Mouse (Mus musculus): ENCODE data around the gene Nprl2.

Nprl2 gene

DNA sequence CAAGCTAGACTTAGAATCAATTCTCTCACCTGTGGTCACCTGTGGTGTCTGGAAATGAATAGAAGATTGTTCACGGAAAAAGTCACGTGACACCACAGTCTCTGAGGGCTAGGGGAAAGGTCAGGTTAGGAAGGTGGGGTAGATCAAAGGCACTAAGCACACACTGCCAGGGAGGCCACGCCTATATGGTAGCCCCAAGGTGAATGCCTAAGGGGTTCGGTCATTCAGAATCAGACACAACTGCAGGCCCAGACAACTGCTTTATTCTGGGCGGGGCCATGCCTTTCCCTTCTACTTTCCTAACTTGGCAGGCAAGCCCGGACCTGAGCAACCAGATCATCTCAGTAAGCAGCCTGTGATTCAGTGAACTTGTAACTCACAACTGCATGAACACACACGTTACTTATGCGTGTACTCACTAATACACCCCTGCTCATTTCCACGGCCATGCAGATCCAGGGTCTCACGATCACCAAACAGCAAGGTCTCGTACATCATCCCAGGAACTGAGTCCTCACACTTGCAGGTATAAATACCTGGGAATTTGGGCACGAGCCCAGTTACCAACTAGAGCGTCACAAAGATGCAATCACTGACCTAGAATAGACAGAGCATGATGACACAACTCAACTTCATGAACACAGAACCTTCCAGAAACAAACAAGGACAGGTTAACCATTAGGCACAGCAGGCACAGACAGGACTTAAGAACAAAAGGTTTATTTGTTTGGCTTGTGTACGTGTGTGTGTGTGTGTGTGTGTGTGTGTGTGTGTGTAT, 33.7 kb downstream of the Nprl2 start:
- intact Hi-C loops (cut with DNase I): no loop called here

GRCm38 (mm10) chr9:107576357-107577107, 34.5 kb downstream of the Nprl2 start, which contains the start of gene Hyal1:
TSS of gene Hyal1 (plus strand) at chr9:107576927.
- intact Hi-C loops (cut with DNase I): no loop called here

DNA sequence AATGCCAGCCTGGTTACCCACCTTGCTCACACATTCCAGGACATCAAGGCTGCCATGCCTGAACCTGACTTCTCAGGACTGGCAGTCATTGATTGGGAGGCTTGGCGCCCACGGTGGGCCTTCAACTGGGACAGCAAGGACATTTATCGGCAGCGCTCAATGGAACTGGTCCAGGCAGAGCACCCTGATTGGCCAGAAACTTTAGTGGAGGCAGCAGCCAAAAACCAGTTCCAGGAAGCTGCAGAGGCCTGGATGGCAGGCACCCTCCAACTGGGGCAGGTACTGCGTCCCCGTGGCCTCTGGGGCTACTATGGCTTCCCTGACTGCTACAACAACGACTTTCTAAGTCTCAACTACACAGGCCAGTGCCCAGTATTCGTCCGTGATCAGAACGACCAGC, 35.8 kb downstream of the Nprl2 start:
- intact Hi-C loops (cut with DNase I): no loop called here

DNA sequence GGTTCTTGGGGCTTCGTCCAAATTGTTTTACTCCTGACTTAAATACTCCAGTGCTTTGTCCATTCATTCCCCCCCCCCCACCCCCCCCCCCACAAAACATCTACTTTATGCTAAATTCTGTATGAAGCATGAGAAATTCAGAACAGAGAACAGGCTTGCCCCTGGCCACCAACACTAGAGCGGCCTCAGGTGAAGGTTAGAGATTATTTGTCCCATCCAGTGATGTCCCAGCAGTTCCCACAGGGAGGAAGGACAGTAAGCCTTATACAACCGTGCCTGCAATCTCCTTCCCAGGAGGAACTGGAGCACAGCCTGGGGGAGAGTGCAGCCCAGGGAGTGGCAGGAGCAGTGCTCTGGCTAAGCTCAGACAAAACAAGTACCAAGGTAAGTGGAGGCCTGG, 36.6 kb downstream of the Nprl2 start, which contains the start of gene Naa80:
Gene Naa80 (plus strand): TSS at position 301 of the 400 bp plus-strand sequence.
- intact Hi-C loops (cut with DNase I): no loop called here

- intact Hi-C loops (cut with DNase I): no loop called here
Measured at GRCm38 (mm10) chr9:107579023-107579900, 37.2 kb downstream of the Nprl2 start.

DNA sequence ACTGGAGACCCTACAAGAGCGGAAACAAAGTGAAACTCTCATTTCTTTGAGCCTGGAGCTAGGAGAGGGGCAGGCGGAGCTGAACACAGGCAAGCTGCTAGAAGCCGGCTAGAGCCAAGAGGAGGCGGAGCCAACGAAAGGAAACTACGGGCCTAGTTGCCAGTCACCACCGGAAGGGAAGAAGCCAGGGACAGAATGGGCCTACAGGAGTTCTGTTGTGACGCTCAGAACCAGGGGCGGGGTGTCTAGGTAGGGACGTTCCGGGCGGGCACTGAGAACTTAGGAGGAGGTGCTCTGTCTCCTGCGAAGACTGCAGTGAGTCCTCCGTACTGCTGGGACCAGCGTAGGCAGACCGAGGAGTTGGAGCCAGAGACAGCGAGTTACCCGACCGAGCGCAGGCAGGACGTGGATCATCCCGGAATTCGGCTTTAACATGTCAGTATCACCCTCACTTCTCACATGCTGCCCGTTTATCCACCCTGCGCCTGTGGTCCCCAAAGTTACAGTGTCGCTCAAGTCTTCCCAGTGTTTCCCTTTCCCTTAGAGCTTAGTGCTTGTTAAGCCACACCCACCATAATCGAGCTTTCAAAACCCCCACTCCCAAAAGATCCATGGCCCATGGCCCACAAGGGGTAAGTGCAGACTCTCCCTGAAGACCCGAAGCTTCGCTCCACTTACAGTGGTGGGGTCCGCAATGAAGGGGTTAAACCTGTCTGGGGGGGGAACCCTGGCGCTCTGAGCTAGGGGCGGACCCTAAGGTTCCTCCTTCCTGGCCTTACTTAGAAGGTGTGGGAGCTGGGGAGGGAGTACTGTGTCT, 38.7 kb downstream of the Nprl2 start, which contains the start of gene Hyal3:
Gene Hyal3 (plus strand): TSS at position 318 of the 817 bp plus-strand sequence.
- intact Hi-C loops (cut with DNase I): no loop called here

DNA sequence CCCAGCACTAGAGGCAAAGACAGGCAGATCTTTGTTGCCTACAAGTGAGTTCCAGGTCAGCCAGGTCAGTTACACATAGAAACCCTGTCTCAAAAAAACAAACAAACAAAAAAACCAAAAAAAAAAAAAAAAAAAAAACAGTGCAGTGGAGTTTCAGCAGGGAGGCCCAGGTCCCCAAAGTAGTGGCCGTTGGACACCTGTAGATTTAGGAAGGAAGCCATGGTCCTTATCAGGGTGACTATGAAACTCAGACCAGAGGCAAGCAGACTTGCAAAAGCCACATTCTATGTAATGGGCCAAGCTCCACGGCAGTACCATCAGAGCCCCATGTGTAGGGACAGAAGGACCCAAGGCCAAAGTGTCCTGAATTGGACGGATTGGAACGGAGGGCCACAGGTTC, 39.6 kb downstream of the Nprl2 start:
- intact Hi-C loops (cut with DNase I): no loop called here

- intact Hi-C loops (cut with DNase I): no loop called here
Measured at GRCm38 (mm10) chr9:107582509-107583062, 40.6 kb downstream of the Nprl2 start.

GRCm38 (mm10) chr9:107583174-107583573, 41.1 kb downstream of the Nprl2 start:
- intact Hi-C loops (cut with DNase I): no loop called here

- intact Hi-C loops (cut with DNase I): no loop called here
Measured at GRCm38 (mm10) chr9:107586504-107586903, 44.5 kb downstream of the Nprl2 start.

DNA sequence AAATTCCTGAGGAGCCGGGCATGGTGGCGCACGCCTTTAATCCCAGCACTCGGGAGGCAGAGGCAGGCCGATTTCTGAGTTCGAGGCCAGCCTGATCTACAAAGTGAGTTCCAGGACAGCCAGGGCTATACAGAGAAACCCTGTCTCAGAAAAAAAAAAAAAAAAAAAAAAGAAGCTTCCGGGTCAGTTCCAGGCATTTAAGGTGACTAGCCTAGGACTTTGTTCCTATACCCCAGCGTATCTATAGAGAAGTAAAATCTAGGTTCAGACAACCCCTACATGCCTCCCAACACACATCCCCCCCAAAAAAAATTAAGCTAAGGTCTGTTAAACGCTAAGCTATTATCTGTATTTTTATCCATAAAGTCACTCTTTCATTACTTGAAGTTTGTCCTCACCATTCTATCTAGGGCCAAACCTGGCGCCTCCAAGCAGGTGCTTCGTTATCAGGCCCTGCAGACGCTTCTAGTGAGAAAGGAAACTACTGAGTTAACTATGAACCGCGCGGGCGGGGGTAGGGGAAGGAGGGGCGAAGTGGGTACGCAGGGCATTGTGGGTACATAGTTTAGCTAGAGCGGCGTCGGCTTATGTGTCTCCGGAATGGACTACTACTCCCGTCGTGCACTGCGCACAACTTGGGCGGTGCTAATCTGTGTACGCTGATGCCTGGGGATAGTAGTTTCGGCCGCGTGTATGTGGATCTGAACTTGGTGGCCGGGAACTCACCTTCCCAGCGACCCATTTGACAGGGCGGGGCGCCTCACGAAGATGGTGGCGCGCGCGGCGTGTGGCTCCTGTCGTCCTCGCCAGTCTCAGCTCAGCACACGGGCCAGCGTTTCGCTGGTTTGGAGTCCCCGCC, 45.2 kb downstream of the Nprl2 start, which contains the start of gene Ifrd2:
Gene Ifrd2 (plus strand): TSS at position 669 of the 859 bp plus-strand sequence.
- intact Hi-C loops (cut with DNase I): no loop called here

DNA sequence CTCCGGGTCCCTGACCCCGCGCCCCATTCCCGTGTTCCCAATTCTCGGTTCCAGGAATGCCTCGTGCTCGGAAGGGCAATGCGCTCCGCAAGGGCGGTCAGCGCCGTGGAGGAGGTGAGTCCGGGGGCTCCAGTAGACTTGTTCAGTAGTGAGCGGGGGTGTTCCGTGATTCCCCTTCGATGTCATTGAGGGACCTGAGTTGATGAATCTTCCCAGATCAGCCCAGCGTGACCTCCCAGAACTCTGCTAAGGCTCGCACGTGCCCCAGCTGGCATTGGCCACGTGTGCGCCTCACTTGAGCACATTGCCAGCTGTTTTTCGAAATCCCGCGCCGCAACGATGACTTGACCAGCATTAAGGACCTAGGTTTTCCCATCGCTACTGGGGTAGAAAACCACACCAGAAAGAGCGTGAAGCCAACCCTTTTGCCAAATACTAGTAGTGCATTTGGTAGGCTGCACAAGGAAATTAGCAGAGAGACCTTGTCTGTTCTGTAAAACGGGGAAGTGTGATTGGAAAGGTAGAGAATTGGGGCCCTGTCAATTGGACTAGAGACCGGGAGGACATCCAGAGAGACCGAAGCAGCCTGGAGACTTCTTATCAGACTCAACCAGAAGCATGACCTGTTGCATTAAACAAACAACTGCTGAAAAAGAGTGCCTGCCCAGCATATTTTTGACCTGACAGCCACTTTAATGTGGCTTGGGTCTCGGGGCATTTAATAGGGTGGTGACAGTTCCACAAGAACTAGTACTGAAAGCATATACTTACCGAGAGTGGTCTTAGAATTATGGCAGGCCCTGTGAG, 46.0 kb downstream of the Nprl2 start:
- intact Hi-C loops (cut with DNase I): no loop called here

GRCm38 (mm10) chr9:107590058-107590772, 48.2 kb downstream of the Nprl2 start:
- intact Hi-C loops (cut with DNase I): no loop called here

DNA sequence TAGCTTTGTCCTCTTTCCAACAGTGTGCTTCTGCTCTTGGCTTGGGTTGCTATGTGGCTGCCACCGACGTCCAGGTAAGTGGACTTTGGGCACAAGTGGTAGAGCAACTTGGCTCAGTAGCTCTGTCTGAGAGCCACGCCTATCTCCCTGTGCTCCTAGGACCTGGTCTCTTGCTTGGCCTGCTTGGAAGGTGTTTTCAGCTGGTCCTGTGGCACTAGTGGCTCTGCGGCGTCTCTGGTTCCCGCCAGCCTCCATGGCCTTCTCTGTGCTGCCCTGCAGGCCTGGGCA, 48.7 kb downstream of the Nprl2 start:
- intact Hi-C loops (cut with DNase I): no loop called here

- intact Hi-C loops (cut with DNase I): no loop called here
Measured at GRCm38 (mm10) chr9:107593101-107593976, 51.3 kb downstream of the Nprl2 start.

DNA sequence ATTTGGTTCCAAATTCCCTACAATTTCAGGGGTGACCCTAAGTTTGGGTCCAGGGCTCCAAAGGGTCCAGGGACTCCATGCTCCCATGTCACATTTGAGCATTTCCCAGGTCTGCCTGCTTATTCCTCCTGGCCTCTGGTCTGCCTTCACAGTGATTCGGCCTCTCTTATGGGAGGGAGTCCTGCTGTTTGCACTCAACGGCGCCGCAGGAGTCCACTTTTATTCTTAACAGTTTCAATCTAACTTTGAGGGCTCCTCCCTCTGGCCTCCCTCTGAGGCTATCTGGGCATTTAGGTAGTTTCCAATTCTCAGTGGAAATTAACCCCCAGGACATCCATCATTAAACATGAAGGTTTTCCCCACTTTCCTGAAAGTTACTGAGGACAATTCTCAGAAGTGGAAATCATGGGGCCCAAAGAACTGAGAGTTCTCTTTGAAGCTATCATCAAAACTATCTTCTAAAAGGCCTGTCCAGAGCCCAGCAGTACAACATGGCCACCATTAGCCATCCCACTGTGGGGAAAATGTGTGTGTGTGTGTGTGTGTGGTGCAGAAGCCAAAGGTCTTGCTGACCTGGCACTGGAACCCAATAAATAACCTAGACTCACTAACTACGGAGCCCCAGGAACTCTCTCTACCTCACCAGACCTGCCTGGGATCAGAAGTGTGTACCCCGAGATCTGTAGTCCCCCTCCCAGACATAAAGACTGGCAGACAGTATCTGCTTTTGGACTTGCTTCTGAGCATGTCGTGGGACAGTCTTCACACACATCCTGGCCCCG, 52.4 kb downstream of the Nprl2 start:
- intact Hi-C loops (cut with DNase I): no loop called here
